ENCODE assay signal across 8 mouse cellular contexts in genomic region chr4:107250494-107250893, GRCm38 (mm10). TPM values are rescaled to one million over a fixed set of nuclear protein-coding genes. Genes with fewer than 3 reads are reported as not detected.
DNase-seq lines count a peak whose midpoint lies in the region; ATAC-seq lines count a peak whose summit lies in the region.
"Had no signal": no experiment of that assay in that cellular context is flagged by ENCODE, and none has a peak within 500 bp of the region (broad histone marks: within the 10 kb centered on the region; RNA-seq: fewer than 3 reads in every experiment).

No protein-coding gene starts in this region.

- no peak overlapping the region for H3K27ac ChIP-seq in liver, embryonic 11.5 days (ENCODE audit: low read depth, low read length)
- H3K27ac ChIP-seq in lung, embryonic 15.5 days = 0 out of 2 replicates have a peak overlapping the region, but pooled peaks have one; percentile 10
- H3K27ac ChIP-seq: heart, embryonic 15.5 days had no signal

- ATAC-seq in liver, embryonic 11.5 days (replicated peaks; ENCODE audit: low FRiP score) = no peak
- no peak for ATAC-seq in lung, embryonic 15.5 days (ENCODE audit: borderline replicate concordance, extremely low read depth, low FRiP score, low TSS enrichment)

- no peak overlapping the region for H3K9ac ChIP-seq in liver, embryonic 11.5 days (ENCODE audit: low read depth, low read length)
- no peak overlapping the region for H3K9ac ChIP-seq in lung, embryonic 15.5 days
- H3K9ac ChIP-seq: heart, embryonic 15.5 days had no signal

- no peaks in the 10 kb centered on the region for H3K9me3 ChIP-seq in liver, embryonic 11.5 days (ENCODE audit: control insufficient read depth, low read length)
- H3K9me3 ChIP-seq in lung, embryonic 15.5 days = no peaks in the 10 kb centered on the region
- H3K9me3 ChIP-seq: heart, embryonic 15.5 days had no signal

- DNase-seq in liver (peak; percentile 30), MN1 (ENCODE audit: low spot score) (peak; percentile 34)
- no peak for DNase-seq in liver, embryonic 11.5 days (ENCODE audit: low spot score)
- DNase-seq in c-Kit-positive CD71-negative TER-119-negative erythroid progenitor cells, embryonic 14.5 days (ENCODE audit: low read depth) = peak; percentile 44
- DNase-seq in heart, postnatal 14 days = peak; percentile 10 to 54
- DNase-seq in thymus, postnatal 36 days = peak; percentile 29 to 35

- no peak overlapping the region for H3K4me2 ChIP-seq in liver, embryonic 11.5 days
- no peak overlapping the region for H3K4me2 ChIP-seq in lung, embryonic 15.5 days
- H3K4me2 ChIP-seq: heart, embryonic 15.5 days had no signal

- peaks cover 27% of the 10 kb centered on the region for H3K4me1 ChIP-seq in liver, embryonic 11.5 days (replicated peaks; ENCODE audit: control insufficient read depth, insufficient read depth, low read length)
- H3K4me1 ChIP-seq in lung, embryonic 15.5 days = peaks cover 64% of the 10 kb centered on the region

- no peaks in the 10 kb centered on the region for H3K27me3 ChIP-seq in liver, embryonic 11.5 days (replicated peaks; ENCODE audit: control insufficient read depth, insufficient read depth, low read length)
- H3K27me3 ChIP-seq in lung, embryonic 15.5 days = no peaks in the 10 kb centered on the region
- H3K27me3 ChIP-seq: heart, embryonic 15.5 days had no signal

- WGBS in liver, embryonic 11.5 days = 28% methylated on average over 4 of the region's 4 CpGs
- 16% methylated on average over 4 of the region's 4 CpGs for WGBS in lung, embryonic 15.5 days

- no peak overlapping the region for H3K4me3 ChIP-seq in liver, embryonic 11.5 days (ENCODE audit: low read depth, low read length)
- no peak overlapping the region for H3K4me3 ChIP-seq in lung, embryonic 15.5 days
- H3K4me3 ChIP-seq: heart, embryonic 15.5 days had no signal

- intact Hi-C loops in heart, postnatal 14 days (cut with DNase I) = loop anchor here (1.0 to 5.0 kb wide), 2 partner anchors 73 to 99 kb away; partner anchors contain the start of genes Tceanc2 and Tmem59

- H3K36me3 ChIP-seq in liver, embryonic 11.5 days (ENCODE audit: control insufficient read depth, insufficient read depth, low read length) = no peaks in the 10 kb centered on the region
- H3K36me3 ChIP-seq in lung, embryonic 15.5 days = no peaks in the 10 kb centered on the region
- H3K36me3 ChIP-seq: heart, embryonic 15.5 days had no signal

RNA-seq across cellular contexts. Expression of gene Lrrc42, which starts 2.8 kb away (rescaled TPM):
- 40.7 and 41.1 TPM in 2 replicates for polyA plus RNA-seq in liver, embryonic 11.5 days (2014; fragmentation: Nextera tagmentation; extraction: Ambion mirVana)
- 10 to 100 TPM; 11.1 to 14.1 TPM for total RNA-seq in heart, postnatal 14 days (2021)
- 71.7 and 72.6 TPM in 2 replicates for polyA plus RNA-seq in lung, embryonic 15.5 days (2015; fragmentation: Nextera tagmentation; extraction: Ambion mirVana)

RNA-seq across cellular contexts. Expression of gene Hspb11, which starts 2.9 kb away (rescaled TPM):
- 14.8 and 16.0 TPM in 2 replicates for polyA plus RNA-seq in liver, embryonic 11.5 days (2014; fragmentation: Nextera tagmentation; extraction: Ambion mirVana)
- 10 to 100 TPM; 14.6 TPM for total RNA-seq in heart, postnatal 14 days (2021)
- polyA plus RNA-seq in lung, embryonic 15.5 days (2015; fragmentation: Nextera tagmentation; extraction: Ambion mirVana) = 35.2 and 38.7 TPM in 2 replicates

RNA-seq across cellular contexts. Expression of gene Ldlrad1, which starts 41.5 kb away (rescaled TPM):
- polyA plus RNA-seq in liver, embryonic 11.5 days (2014; fragmentation: Nextera tagmentation; extraction: Ambion mirVana) = not detected in 2 replicates
- total RNA-seq in heart, postnatal 14 days (2021) = under 1 TPM in 1 of 2 experiments, not detected in 1; 0.33 TPM
- polyA plus RNA-seq in lung, embryonic 15.5 days (2015; fragmentation: Nextera tagmentation; extraction: Ambion mirVana) = 0.15 TPM in 1 of 2 replicates, not detected in the other
- polyA plus RNA-seq: heart, embryonic 15.5 days had no signal

RNA-seq across cellular contexts. Expression of gene Dio1, which starts 56.5 kb away (rescaled TPM):
- polyA plus RNA-seq in liver, embryonic 11.5 days (2014; fragmentation: Nextera tagmentation; extraction: Ambion mirVana) = 0.12 TPM in 1 of 2 replicates, not detected in the other
- under 1 TPM in 1 of 2 experiments, not detected in 1; 0.12 TPM for total RNA-seq in heart, postnatal 14 days (2021)
- polyA plus RNA-seq in lung, embryonic 15.5 days (2015; fragmentation: Nextera tagmentation; extraction: Ambion mirVana) = 0.18 and 0.25 TPM in 2 replicates
- polyA plus RNA-seq: heart, embryonic 15.5 days had no signal
